Mouse (Mus musculus) midbrain, postnatal 0 days (tissue): ENCODE data around the gene Cyth4. TPM values are rescaled to one million over a fixed set of nuclear protein-coding genes. Genes with fewer than 3 reads are reported as not detected.
A peak's percentile ranks its signal among the peaks of the same experiment; 100 is the strongest.

Experiments
- ATAC-seq: fragments of 200-750 bp; cut with Nextera tagmentation; 2 replicates; pipeline ENCODE4 v1.8.0; 2017; ENCODE audit warnings: moderate number of reproducible peaks, mild to moderate bottlenecking, moderate TSS enrichment, moderate library complexity; ENCODE audit not compliant: low FRiP score
- DNase-seq: peaks from one replicate; pipeline ENCODE4 v3.0.0-alpha.2; 2015; ENCODE audit warnings: low spot score
- H3K27ac ChIP-seq: fragments of 300-500 bp; sonication (generic); 2 replicates; pipeline ENCODE4 v1.5.1; 2014; ENCODE audit warnings: low read depth, mild to moderate bottlenecking, low read length, mixed read lengths
- H3K27me3 ChIP-seq: fragments of 300-500 bp; sonication (generic); 2 replicates; pipeline ENCODE4 v1.6.1; 2014; ENCODE audit warnings: low read length, control low read depth, mixed read lengths; ENCODE audit not compliant: insufficient read depth
- H3K36me3 ChIP-seq: fragments of 300-500 bp; sonication (generic); 2 replicates; pipeline ENCODE4 v1.6.1; 2014; ENCODE audit warnings: low read length, control low read depth, mixed read lengths; ENCODE audit not compliant: insufficient read depth
- H3K4me1 ChIP-seq: fragments of 300-500 bp; sonication (generic); 2 replicates; pipeline ENCODE4 v1.6.1; 2014; ENCODE audit warnings: mild to moderate bottlenecking, control low read depth, antibody characterized with exemption, low read length, mixed read lengths; ENCODE audit not compliant: insufficient read depth
- H3K4me2 ChIP-seq: fragments of 300-500 bp; sonication (generic); 2 replicates; pipeline ENCODE4 v1.6.1; 2014; ENCODE audit warnings: low read depth, mild to moderate bottlenecking, low read length, mixed read lengths; ENCODE audit not compliant: poor library complexity, severe bottlenecking
- H3K4me3 ChIP-seq: fragments of 300-500 bp; sonication (generic); 2 replicates; pipeline ENCODE4 v1.5.1; 2014; ENCODE audit warnings: low read depth, mild to moderate bottlenecking, low read length, moderate library complexity
- H3K9ac ChIP-seq: fragments of 300-500 bp; sonication (generic); replicated peaks from 2 replicates; pipeline ENCODE4 v1.6.1; 2014; ENCODE audit warnings: mild to moderate bottlenecking, low read length, moderate library complexity, mixed read lengths; ENCODE audit not compliant: poor library complexity, severe bottlenecking
- H3K9me3 ChIP-seq: fragments of 300-500 bp; sonication (generic); 2 replicates; pipeline ENCODE4 v1.6.1; 2016; ENCODE audit warnings: low read length, control low read depth
- CTCF ChIP-seq: IDR thresholded peaks from 2 replicates; pipeline ENCODE4 v1.5.1; 2016; ENCODE audit warnings: antibody characterized with exemption, mild to moderate bottlenecking
- WGBS: fragments of 180-500 bp; shearing (Covaris S2); extraction: QIAGEN DNeasy Blood & Tissue Kit; methylation state at CpG from one replicate; pipeline ENCODE4 v1.1.7; 2014; 5-methylcytosine and 5-hydroxymethylcytosine counted together
- polyA plus RNA-seq: library from polyadenylated mRNA; unstranded; fragments of >200 nt; fragmentation: Nextera tagmentation; extraction: Ambion mirVana; gene quantifications from 2 replicates; pipeline ENCODE4 v1.2.1, GENCODE M21; 2015
- total RNA-seq: library from RNA; depleted of rRNA; stranded (reverse); fragments of >200 nt; gene quantifications from 2 replicates; pipeline ENCODE4 v1.2.3, GENCODE M21; 2014

Gene Cyth4
- total and polyA plus RNA-seq, 2 experiments from 2014 or later: 4.5 to 7.2 TPM

- no peak for ATAC-seq
- 78% methylated on average over 2 of the region's 2 CpGs for WGBS
- no peaks in the 10 kb centered on the region for H3K4me1 ChIP-seq
- no peak overlapping the region; the same call in 1 of the 2 replicates for H3K27ac ChIP-seq
- peaks cover 10% of the 10 kb centered on the region; the same call in 1 of the 2 replicates for H3K27me3 ChIP-seq
- H3K9ac ChIP-seq: no peak overlapping the region
- DNase-seq: no peak
- no peaks in the 10 kb centered on the region for H3K9me3 ChIP-seq
- H3K4me2 ChIP-seq: no peak overlapping the region
- H3K4me3 ChIP-seq: no peak overlapping the region
- no peak for TF ChIP-seq CTCF
- H3K36me3 ChIP-seq: no peaks in the 10 kb centered on the region
Measured at GRCm38 (mm10) chr15:78616973-78617372, 20.1 kb downstream of the Cyth4 start.

- WGBS: 17% methylated on average over 5 of the region's 5 CpGs
- Histone ChIP-seq H3K36me3 (no peaks in the 10 kb centered on the region), H3K27me3 (peaks cover 6% of the 10 kb centered on the region; the same call in 1 of the 2 replicates), H3K4me2 (no peak overlapping the region), H3K9ac (no peak overlapping the region), H3K9me3 (no peaks in the 10 kb centered on the region), H3K4me3 (no peak overlapping the region), H3K27ac (no peak overlapping the region), H3K4me1 (no peaks in the 10 kb centered on the region)
- ATAC-seq (no peak), DNase-seq (peak; percentile 78)
- peak; percentile 97 for TF ChIP-seq CTCF
Measured at GRCm38 (mm10) chr15:78623426-78623825, 26.6 kb downstream of the Cyth4 start.

GRCm38 (mm10) chr15:78624431-78624950 lies 27.6 kb downstream of the Cyth4 start:
- Histone ChIP-seq H3K27me3 (peaks cover 3% of the 10 kb centered on the region; the same call in 1 of the 2 replicates), H3K4me1 (no peaks in the 10 kb centered on the region), H3K27ac (no peak overlapping the region), H3K9ac (no peak overlapping the region), H3K4me3 (no peak overlapping the region), H3K9me3 (no peaks in the 10 kb centered on the region), H3K36me3 (no peaks in the 10 kb centered on the region), H3K4me2 (no peak overlapping the region)
- WGBS: 35% methylated on average over 13 of the region's 13 CpGs
- TF ChIP-seq CTCF: no peak
- peak; percentile 62; the same call in 1 of the 2 replicates for ATAC-seq
- peak; percentile 87 for DNase-seq

GRCm38 (mm10) chr15:78624961-78625360 lies 28.1 kb downstream of the Cyth4 start:
- no peaks in the 10 kb centered on the region for H3K4me1 ChIP-seq
- no peak overlapping the region for H3K4me2 ChIP-seq
- TF ChIP-seq CTCF: no peak
- ATAC-seq: no peak
- WGBS: 85% methylated on average over 3 of the region's 3 CpGs
- H3K4me3 ChIP-seq: no peak overlapping the region
- H3K9me3 ChIP-seq: no peaks in the 10 kb centered on the region
- H3K9ac ChIP-seq: no peak overlapping the region
- no peak overlapping the region for H3K27ac ChIP-seq
- H3K36me3 ChIP-seq: no peaks in the 10 kb centered on the region
- no peak for DNase-seq
- H3K27me3 ChIP-seq: 0 out of 2 replicates have a peak, but pooled peaks cover 3% of the 10 kb centered on the region

GRCm38 (mm10) chr15:78626285-78626684 lies 29.4 kb downstream of the Cyth4 start:
- no peaks in the 10 kb centered on the region for H3K4me1 ChIP-seq
- no peak overlapping the region for H3K4me2 ChIP-seq
- H3K36me3 ChIP-seq: no peaks in the 10 kb centered on the region
- H3K9me3 ChIP-seq: no peaks in the 10 kb centered on the region
- DNase-seq (no peak), ATAC-seq (no peak)
- 83% methylated on average over 13 of the region's 13 CpGs for WGBS
- no peak for TF ChIP-seq CTCF
- H3K27me3 ChIP-seq: 0 out of 2 replicates have a peak, but pooled peaks cover 2% of the 10 kb centered on the region
- H3K4me3 ChIP-seq: no peak overlapping the region
- no peak overlapping the region for H3K27ac ChIP-seq
- H3K9ac ChIP-seq: no peak overlapping the region

- H3K4me1 ChIP-seq: peaks cover 11% of the 10 kb centered on the region
- no peaks in the 10 kb centered on the region for H3K9me3 ChIP-seq
- no peaks in the 10 kb centered on the region for H3K36me3 ChIP-seq
- no peak overlapping the region for H3K27ac ChIP-seq
- no peak overlapping the region for H3K4me3 ChIP-seq
- ATAC-seq (no peak), DNase-seq (no peak)
- H3K27me3 ChIP-seq: no peaks in the 10 kb centered on the region
- H3K9ac ChIP-seq: no peak overlapping the region
- no peak overlapping the region for H3K4me2 ChIP-seq
- no peak for TF ChIP-seq CTCF
- 57% methylated on average over 2 of the region's 2 CpGs for WGBS
Measured at GRCm38 (mm10) chr15:78632387-78632786, 35.5 kb downstream of the Cyth4 start.
